Mouse (Mus musculus) C2C12 (cell line): Measurements from ENCODE around the gene Iqck. TPM values are rescaled to one million over a fixed set of nuclear protein-coding genes. Genes with fewer than 3 reads are reported as not detected.

Experiments
- H3K27me3 ChIP-seq: one replicate; pipeline ENCODE4 v1.6.1; 2011; ENCODE audit not compliant: control insufficient read depth, insufficient read depth, insufficient read length
- H3K36me3 ChIP-seq: one replicate; pipeline ENCODE4 v1.6.1; 2011; ENCODE audit not compliant: control insufficient read depth, insufficient read depth
- H3K4me3 ChIP-seq: one replicate; pipeline ENCODE4 v1.5.1; 2011; ENCODE audit warnings: mild to moderate bottlenecking, control low read depth; ENCODE audit not compliant: poor library complexity, insufficient read depth, severe bottlenecking
- H3K79me2 ChIP-seq: one replicate; pipeline ENCODE4 v1.6.1; 2011; ENCODE audit not compliant: control insufficient read depth, insufficient read depth
- H3K79me3 ChIP-seq: one replicate; pipeline ENCODE4 v1.6.1; 2011; ENCODE audit warnings: low read depth, control low read depth
- H3ac ChIP-seq: one replicate; pipeline ENCODE3; 2011; ENCODE audit warnings: low read depth; ENCODE audit not compliant: control insufficient read depth, insufficient read length
- CEBPB ChIP-seq: IDR thresholded peaks from one replicate; pipeline ENCODE4 v1.6.1; 2011; ENCODE audit warnings: low read depth, mild to moderate bottlenecking, control low read depth, moderate library complexity
- CTCF ChIP-seq: IDR thresholded peaks from one replicate; pipeline ENCODE4 v1.5.1; 2011; ENCODE audit not compliant: control insufficient read depth, insufficient read depth, insufficient read length
- FOSL1 ChIP-seq: IDR thresholded peaks from one replicate; pipeline ENCODE4 v1.8.0; 2011; ENCODE audit warnings: mild to moderate bottlenecking, low read length; ENCODE audit not compliant: poor library complexity, insufficient read depth, severe bottlenecking
- MAX ChIP-seq: IDR thresholded peaks from one replicate; pipeline ENCODE4 v1.6.1; 2011; ENCODE audit warnings: mild to moderate bottlenecking, control low read depth
- MYOD1 ChIP-seq: IDR thresholded peaks from one replicate; pipeline ENCODE4 v1.6.1; 2011; ENCODE audit warnings: low read depth; ENCODE audit not compliant: control insufficient read depth, insufficient read length
- MYOG ChIP-seq: IDR thresholded peaks from one replicate; pipeline ENCODE4 v1.6.1; 2011; ENCODE audit not compliant: control insufficient read depth, insufficient read length; ENCODE audit errors: extremely low read depth
- USF1 ChIP-seq: IDR thresholded peaks from one replicate; pipeline ENCODE4 v1.6.1; 2011; ENCODE audit warnings: low read depth, mild to moderate bottlenecking, control low read depth, moderate library complexity
- polyA plus RNA-seq: library from polyadenylated mRNA; unstranded; fragments of >200 nt; fragmentation: generic; extraction: Trizol; gene quantifications from one replicate; pipeline ENCODE4 v1.2.1, GENCODE M21; 2012; ENCODE audit warnings: missing spikeins

Iqck gene
- polyA plus RNA-seq, 1 experiment, result 0.53 TPM

GRCm38 (mm10) chr7:118816275-118816674, 39.3 kb upstream of the Iqck start:
- H3K79me2 ChIP-seq, result no peaks in the 10 kb centered on the region
- TF ChIP-seq USF1, result no peak
- no peak for TF ChIP-seq MYOG
- no peak for TF ChIP-seq CTCF
- no peak for TF ChIP-seq MYOD1
- no peak for TF ChIP-seq FOSL1
- no peak for TF ChIP-seq CEBPB
- TF ChIP-seq MAX, result no peak
- H3K79me3 ChIP-seq, result no peaks in the 10 kb centered on the region
- H3K36me3 ChIP-seq, result no peaks in the 10 kb centered on the region
- no peak overlapping the region for H3K4me3 ChIP-seq
- H3K27me3 ChIP-seq, result no peaks in the 10 kb centered on the region
- no peak overlapping the region for H3ac ChIP-seq

DNA sequence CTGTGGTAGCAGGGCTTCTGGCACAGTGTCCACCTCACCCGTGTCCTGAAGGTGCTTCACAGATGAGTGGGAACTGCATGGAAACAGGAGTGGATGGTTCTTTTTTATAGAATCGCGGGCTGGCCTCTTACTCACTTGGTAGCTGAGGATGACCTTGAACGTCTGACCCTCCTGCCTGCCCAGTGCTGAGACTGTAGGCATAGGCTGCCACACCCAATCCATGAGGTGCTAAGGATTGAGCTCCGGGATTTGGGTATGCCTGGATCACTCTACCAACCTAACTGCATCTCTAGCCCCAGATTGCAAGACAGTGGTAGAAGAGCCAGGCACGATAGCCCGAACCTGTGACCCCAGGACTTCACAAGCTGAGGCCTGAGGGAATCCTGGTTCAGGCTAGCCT, 37.8 kb upstream of the Iqck start:
- Histone ChIP-seq H3ac (no peak overlapping the region), H3K79me3 (no peaks in the 10 kb centered on the region), H3K27me3 (no peaks in the 10 kb centered on the region), H3K79me2 (no peaks in the 10 kb centered on the region), H3K4me3 (no peak overlapping the region), H3K36me3 (no peaks in the 10 kb centered on the region)
- no peak for TF ChIP-seq MYOG
- no peak for TF ChIP-seq MYOD1
- no peak for TF ChIP-seq USF1
- no peak for TF ChIP-seq CEBPB
- no peak for TF ChIP-seq MAX
- TF ChIP-seq CTCF, result no peak
- TF ChIP-seq FOSL1, result no peak

GRCm38 (mm10) chr7:118819666-118820065, 35.9 kb upstream of the Iqck start:
- H3K79me3 ChIP-seq, result no peaks in the 10 kb centered on the region
- TF ChIP-seq MAX, result no peak
- no peak for TF ChIP-seq CTCF
- TF ChIP-seq CEBPB, result no peak
- no peak for TF ChIP-seq MYOD1
- TF ChIP-seq MYOG, result no peak
- no peak for TF ChIP-seq USF1
- no peak for TF ChIP-seq FOSL1
- no peak overlapping the region for H3K4me3 ChIP-seq
- no peak overlapping the region for H3ac ChIP-seq
- H3K79me2 ChIP-seq, result no peaks in the 10 kb centered on the region
- no peaks in the 10 kb centered on the region for H3K27me3 ChIP-seq
- H3K36me3 ChIP-seq, result no peaks in the 10 kb centered on the region

GRCm38 (mm10) chr7:118821356-118821755, 34.2 kb upstream of the Iqck start:
- Histone ChIP-seq H3K27me3 (no peaks in the 10 kb centered on the region), H3ac (no peak overlapping the region), H3K36me3 (no peaks in the 10 kb centered on the region), H3K79me3 (no peaks in the 10 kb centered on the region), H3K4me3 (no peak overlapping the region), H3K79me2 (no peaks in the 10 kb centered on the region)
- TF ChIP-seq MYOG, result no peak
- no peak for TF ChIP-seq MYOD1
- no peak for TF ChIP-seq MAX
- TF ChIP-seq CTCF, result no peak
- no peak for TF ChIP-seq FOSL1

- H3K79me2 ChIP-seq, result no peaks in the 10 kb centered on the region
- H3K4me3 ChIP-seq, result no peak overlapping the region
- H3K27me3 ChIP-seq, result no peaks in the 10 kb centered on the region
- TF ChIP-seq MYOG, result no peak
- TF ChIP-seq FOSL1, result no peak
- TF ChIP-seq MYOD1, result no peak
- TF ChIP-seq CEBPB, result no peak
- TF ChIP-seq MAX, result no peak
- no peak for TF ChIP-seq CTCF
- no peak for TF ChIP-seq USF1
- H3K79me3 ChIP-seq, result no peaks in the 10 kb centered on the region
- no peaks in the 10 kb centered on the region for H3K36me3 ChIP-seq
- H3ac ChIP-seq, result no peak overlapping the region
Measured at GRCm38 (mm10) chr7:118821887-118822556, 33.5 kb upstream of the Iqck start.

DNA sequence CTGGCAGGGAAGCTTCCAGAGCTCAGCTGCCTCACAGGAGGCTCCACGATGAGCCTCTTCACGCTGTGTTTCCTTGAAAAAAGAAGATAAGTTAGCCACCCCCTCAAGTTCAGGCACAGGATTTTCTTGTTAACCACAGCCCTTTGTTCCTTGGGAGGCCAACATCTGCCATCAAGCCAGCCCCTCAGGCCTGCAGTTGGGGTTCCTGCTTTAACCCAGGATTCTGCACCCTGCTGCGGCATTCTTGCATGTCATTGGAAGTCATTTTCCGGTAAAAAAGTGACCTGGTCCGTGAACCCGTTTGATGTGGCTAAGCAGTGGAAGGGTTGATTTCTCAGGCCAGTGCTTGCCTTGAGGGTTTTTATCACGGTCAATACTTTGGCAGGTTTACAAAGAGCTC, 31.1 kb upstream of the Iqck start:
- Histone ChIP-seq H3K79me2 (no peaks in the 10 kb centered on the region), H3K79me3 (no peaks in the 10 kb centered on the region), H3ac (no peak overlapping the region), H3K36me3 (no peaks in the 10 kb centered on the region), H3K27me3 (no peaks in the 10 kb centered on the region), H3K4me3 (no peak overlapping the region)
- TF ChIP-seq MYOG (no peak), FOSL1 (no peak), CEBPB (no peak), MAX (no peak), CTCF (no peak), MYOD1 (no peak), USF1 (no peak)
